Mouse (Mus musculus) brain, embryonic 14.5 days (tissue): ENCODE results near the gene Mtus2.

ENCODE experiments used
- CTCF ChIP-seq: fragments of 200-500 bp; IDR thresholded peaks from 2 replicates; pipeline ENCODE4 v1.5.1; 2012; ENCODE audit warnings: inconsistent platforms, mild to moderate bottlenecking, moderate library complexity, borderline replicate concordance; ENCODE audit not compliant: insufficient read depth, insufficient read length; ENCODE audit errors: extremely low read depth
- POLR2A ChIP-seq: fragments of 200-500 bp; IDR thresholded peaks from 2 replicates; pipeline ENCODE4 v1.6.1; 2012; ENCODE audit warnings: mild to moderate bottlenecking, inconsistent platforms, borderline replicate concordance; ENCODE audit not compliant: poor library complexity, insufficient read depth, insufficient read length, severe bottlenecking; ENCODE audit errors: extremely low read depth

DNA sequence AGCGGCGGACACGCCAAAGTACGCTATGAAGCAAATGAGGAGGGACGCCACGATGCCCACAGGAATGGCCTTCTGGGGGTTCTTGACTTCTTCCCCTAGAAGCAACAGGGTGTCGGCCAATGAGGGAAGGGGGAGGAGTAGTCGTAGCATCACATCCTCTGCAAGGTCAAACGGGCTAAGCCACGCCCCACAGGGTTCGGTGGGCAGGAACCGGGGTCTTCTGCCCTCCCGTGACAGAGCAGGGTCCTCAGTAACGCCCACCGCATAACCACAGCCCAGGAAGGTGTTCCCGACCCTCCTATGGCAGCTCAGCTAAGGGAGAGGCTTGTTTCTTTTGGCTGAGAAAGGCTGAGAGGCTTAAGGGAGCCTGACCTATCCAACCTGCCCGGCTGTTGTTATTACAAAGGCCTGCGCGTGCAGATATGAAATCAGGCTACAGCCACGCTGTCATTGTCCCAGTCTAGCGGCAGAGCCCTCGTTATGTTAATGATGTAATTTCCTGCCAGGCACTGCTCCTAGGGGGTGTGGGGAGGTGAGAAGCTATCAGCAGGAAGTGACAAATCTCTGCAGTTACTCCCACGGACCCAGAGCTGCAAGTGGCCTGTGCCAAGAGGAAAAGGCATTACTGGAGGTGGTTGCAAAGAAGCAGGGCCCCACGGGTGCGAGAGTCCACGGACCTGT lies 385.1 kb downstream of the Mtus2 start:
- TF ChIP-seq POLR2A (no peak), CTCF (no peak)
